Mouse (Mus musculus) limb, embryonic 11.5 days (tissue): ENCODE measurements around the gene Fggy. TPM values are rescaled to one million over a fixed set of nuclear protein-coding genes. Genes with fewer than 3 reads are reported as not detected.

Experiments used
- ATAC-seq: fragments of 200-750 bp; cut with Nextera tagmentation; 2 replicates; pipeline ENCODE4 v1.8.0; 2017; ENCODE audit warnings: low read depth; ENCODE audit not compliant: insufficient number of reproducible peaks, low FRiP score, low TSS enrichment
- DNase-seq: peaks from one replicate; pipeline ENCODE4 v3.0.0-alpha.2; 2015; ENCODE audit warnings: low spot score
- H3K27ac ChIP-seq: fragments of 300-500 bp; sonication (generic); replicated peaks from 2 replicates; pipeline ENCODE4 v1.5.1; 2014; ENCODE audit warnings: low read depth, mild to moderate bottlenecking, low read length
- H3K27me3 ChIP-seq: fragments of 300-500 bp; sonication (generic); 2 replicates; pipeline ENCODE4 v1.6.1; 2014; ENCODE audit warnings: mild to moderate bottlenecking, low read length, mixed read lengths; ENCODE audit not compliant: control insufficient read depth, insufficient read depth
- H3K36me3 ChIP-seq: fragments of 300-500 bp; sonication (generic); 2 replicates; pipeline ENCODE4 v1.6.1; 2014; ENCODE audit warnings: mild to moderate bottlenecking, low read length, moderate library complexity, mixed read lengths; ENCODE audit not compliant: control insufficient read depth, insufficient read depth
- H3K4me1 ChIP-seq: fragments of 300-500 bp; sonication (generic); 2 replicates; pipeline ENCODE4 v1.6.1; 2014; ENCODE audit warnings: low read length, mixed read lengths; ENCODE audit not compliant: control insufficient read depth, insufficient read depth
- H3K4me2 ChIP-seq: fragments of 300-500 bp; sonication (generic); 2 replicates; pipeline ENCODE4 v1.6.1; 2014; ENCODE audit warnings: low read depth, mild to moderate bottlenecking, moderate library complexity; ENCODE audit not compliant: severe bottlenecking
- H3K4me3 ChIP-seq: fragments of 300-500 bp; sonication (generic); 2 replicates; pipeline ENCODE4 v1.5.1; 2014; ENCODE audit warnings: low read depth, low read length
- H3K9ac ChIP-seq: fragments of 300-500 bp; sonication (generic); 2 replicates; pipeline ENCODE4 v1.6.1; 2014; ENCODE audit warnings: mild to moderate bottlenecking, low read length
- H3K9me3 ChIP-seq: fragments of 300-500 bp; sonication (generic); 2 replicates; pipeline ENCODE4 v1.6.1; 2016; ENCODE audit warnings: low read length; ENCODE audit not compliant: control insufficient read depth
- WGBS: fragments of 180-500 bp; shearing (Covaris S2); extraction: QIAGEN DNeasy Blood & Tissue Kit; methylation state at CpG from one replicate; pipeline ENCODE4 v1.1.7; 2014; 5-methylcytosine and 5-hydroxymethylcytosine counted together
- polyA plus RNA-seq: library from polyadenylated mRNA; unstranded; fragments of >200 nt; fragmentation: Nextera tagmentation; extraction: Ambion mirVana; gene quantifications from 2 replicates; pipeline ENCODE4 v1.2.1, GENCODE M21; 2014

Gene Fggy
- polyA plus RNA-seq, 1 experiment from 2014 or later = 8.4 TPM

DNA sequence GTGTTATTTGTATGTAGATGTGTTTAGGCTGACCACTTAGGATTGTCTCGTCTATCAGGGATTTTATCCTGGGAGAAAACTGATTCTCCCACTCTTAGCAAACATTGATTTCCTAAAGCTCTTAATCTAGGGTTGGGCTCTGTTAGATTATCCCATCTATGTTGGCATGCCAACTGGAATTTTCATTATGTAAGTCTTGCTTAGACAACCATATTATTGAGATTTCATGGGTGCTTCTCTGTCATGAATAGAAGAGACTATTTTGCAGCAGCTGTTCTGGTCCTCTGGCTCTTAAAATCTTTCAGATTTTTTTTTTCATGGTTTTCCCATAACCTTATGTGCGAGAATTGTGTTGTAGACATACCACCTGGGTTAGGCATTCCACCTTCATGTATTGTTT is 119.1 kb downstream of the Fggy start:
- Histone ChIP-seq H3K9ac (no peak overlapping the region), H3K4me3 (no peak overlapping the region), H3K4me1 (no peaks in the 10 kb centered on the region; the same call in 1 of the 2 replicates), H3K36me3 (no peaks in the 10 kb centered on the region), H3K27ac (no peak overlapping the region), H3K27me3 (no peaks in the 10 kb centered on the region), H3K9me3 (no peaks in the 10 kb centered on the region), H3K4me2 (no peak overlapping the region)
- no peak for DNase-seq
- 83% methylated on average over 2 of the region's 2 CpGs for WGBS
- no peak for ATAC-seq

- no peak overlapping the region for H3K9ac ChIP-seq
- no peaks in the 10 kb centered on the region for H3K27me3 ChIP-seq
- H3K4me2 ChIP-seq = no peak overlapping the region
- no peak for ATAC-seq
- H3K4me3 ChIP-seq = no peak overlapping the region
- H3K36me3 ChIP-seq = no peaks in the 10 kb centered on the region
- H3K4me1 ChIP-seq = peaks cover 3% of the 10 kb centered on the region; the same call in 1 of the 2 replicates
- 94% methylated on average over 5 of the region's 5 CpGs for WGBS
- H3K9me3 ChIP-seq = no peaks in the 10 kb centered on the region
- no peak for DNase-seq
- no peak overlapping the region for H3K27ac ChIP-seq
Measured at GRCm38 (mm10) chr4:95680756-95681449, 123.6 kb downstream of the Fggy start.

GRCm38 (mm10) chr4:95684522-95685080 is 127.3 kb downstream of the Fggy start:
- Histone ChIP-seq H3K27me3 (no peaks in the 10 kb centered on the region), H3K9ac (no peak overlapping the region), H3K9me3 (no peaks in the 10 kb centered on the region), H3K4me3 (no peak overlapping the region), H3K27ac (peak overlapping the region; percentile 69; the same call in 1 of the 2 replicates), H3K36me3 (no peaks in the 10 kb centered on the region), H3K4me1 (peaks cover 3% of the 10 kb centered on the region; the same call in 1 of the 2 replicates), H3K4me2 (no peak overlapping the region)
- 9% methylated on average over 4 of the region's 4 CpGs for WGBS
- DNase-seq = peak; percentile 60
- ATAC-seq = peak; percentile 92

DNA sequence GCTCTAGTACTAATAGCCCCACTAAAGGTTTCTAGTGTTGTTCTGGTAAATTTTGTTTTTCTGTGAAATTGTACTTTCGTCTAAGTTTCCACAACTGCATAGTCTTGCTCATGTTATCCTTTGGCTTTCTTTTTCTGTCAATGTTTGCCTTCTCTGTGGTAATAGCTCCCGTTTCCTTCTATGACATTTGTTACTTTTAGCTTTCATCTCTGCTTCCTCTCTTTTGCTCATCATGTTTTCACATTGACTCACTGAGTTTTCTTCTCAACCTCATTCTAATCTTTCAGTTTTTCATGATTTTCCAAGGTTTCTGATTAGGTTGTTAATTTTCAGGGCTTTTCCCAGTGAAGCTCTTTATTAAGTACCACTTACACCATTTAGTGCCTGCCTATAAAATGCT is 129.5 kb downstream of the Fggy start:
- Histone ChIP-seq H3K9ac (no peak overlapping the region), H3K4me2 (no peak overlapping the region), H3K9me3 (no peaks in the 10 kb centered on the region), H3K27me3 (no peaks in the 10 kb centered on the region), H3K36me3 (no peaks in the 10 kb centered on the region), H3K27ac (no peak overlapping the region), H3K4me1 (0 out of 2 replicates have a peak, but pooled peaks cover 3% of the 10 kb centered on the region), H3K4me3 (no peak overlapping the region)
- ATAC-seq (no peak), DNase-seq (no peak)
- WGBS = 91% methylated on average over 2 of the region's 2 CpGs

DNA sequence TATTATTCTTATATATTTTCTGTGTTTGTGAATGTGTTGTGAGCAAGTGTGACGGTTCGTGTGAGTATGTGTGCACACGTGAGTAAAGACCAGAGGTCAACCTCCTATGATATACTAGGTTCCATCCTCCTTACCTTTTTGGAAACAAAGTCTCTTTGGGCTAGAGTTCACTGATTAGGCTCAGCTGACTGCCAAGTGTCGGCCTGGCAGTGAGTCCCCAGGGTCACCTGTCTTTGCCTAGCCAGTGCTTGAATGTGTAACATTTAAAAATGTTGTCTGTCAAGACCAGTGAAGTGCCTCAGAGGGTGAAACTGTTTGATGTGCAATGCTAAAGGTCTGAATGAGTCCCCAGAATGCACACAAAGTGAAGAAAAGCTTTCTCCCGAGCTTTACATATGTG is 130.0 kb downstream of the Fggy start:
- Histone ChIP-seq H3K4me3 (no peak overlapping the region), H3K36me3 (no peaks in the 10 kb centered on the region), H3K4me2 (no peak overlapping the region), H3K4me1 (0 out of 2 replicates have a peak, but pooled peaks cover 3% of the 10 kb centered on the region), H3K9ac (no peak overlapping the region), H3K27me3 (no peaks in the 10 kb centered on the region), H3K27ac (no peak overlapping the region), H3K9me3 (no peaks in the 10 kb centered on the region)
- DNase-seq = no peak
- WGBS = 86% methylated on average over 5 of the region's 5 CpGs
- ATAC-seq = no peak

- Histone ChIP-seq H3K4me3 (no peak overlapping the region), H3K4me2 (no peak overlapping the region), H3K9me3 (no peaks in the 10 kb centered on the region), H3K36me3 (no peaks in the 10 kb centered on the region), H3K27me3 (no peaks in the 10 kb centered on the region), H3K27ac (no peak overlapping the region), H3K4me1 (0 out of 2 replicates have a peak, but pooled peaks cover 3% of the 10 kb centered on the region), H3K9ac (no peak overlapping the region)
- ATAC-seq (no peak), DNase-seq (no peak)
- 92% methylated on average over 4 of the region's 4 CpGs for WGBS
Measured at GRCm38 (mm10) chr4:95688159-95688558, 130.9 kb downstream of the Fggy start.

DNA sequence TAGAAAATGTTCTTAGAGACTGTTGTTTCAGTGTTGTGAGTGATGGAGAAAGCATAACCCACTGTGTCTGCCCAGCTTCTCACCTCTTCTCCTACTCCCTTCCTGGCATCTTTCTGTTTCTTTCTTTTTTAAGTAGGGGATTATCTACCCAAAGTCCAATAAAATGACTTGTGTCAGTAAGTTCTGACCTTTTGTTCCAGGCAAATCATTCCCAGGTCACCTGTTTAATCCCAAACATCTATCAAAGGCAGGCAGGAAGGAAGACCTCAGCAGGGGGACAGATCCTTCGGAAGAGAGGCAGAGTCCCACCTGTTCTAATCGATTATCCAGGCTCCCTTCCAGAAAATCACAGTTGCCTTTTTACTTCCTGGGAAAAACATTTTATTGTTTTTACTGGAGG is 143.1 kb downstream of the Fggy start:
- H3K27ac ChIP-seq = no peak overlapping the region
- 56% methylated on average over 2 of the region's 2 CpGs for WGBS
- no peak for ATAC-seq

GRCm38 (mm10) chr4:95707941-95708897 is 150.9 kb downstream of the Fggy start:
- Histone ChIP-seq H3K36me3 (no peaks in the 10 kb centered on the region), H3K4me1 (no peaks in the 10 kb centered on the region), H3K27me3 (no peaks in the 10 kb centered on the region), H3K9me3 (no peaks in the 10 kb centered on the region), H3K27ac (no peak overlapping the region), H3K9ac (no peak overlapping the region), H3K4me2 (no peak overlapping the region), H3K4me3 (no peak overlapping the region)
- WGBS = 60% methylated on average over 5 of the region's 5 CpGs
- DNase-seq (no peak), ATAC-seq (no peak)

More for the DNA sequence above, 143.1 kb downstream of the Fggy start:
- Histone ChIP-seq H3K9me3 (no peaks in the 10 kb centered on the region), H3K36me3 (no peaks in the 10 kb centered on the region), H3K4me3 (no peak overlapping the region), H3K9ac (no peak overlapping the region), H3K4me2 (no peak overlapping the region), H3K4me1 (no peaks in the 10 kb centered on the region), H3K27me3 (no peaks in the 10 kb centered on the region)
- no peak for DNase-seq
